Mouse (Mus musculus): ENCODE data around the gene Mks1. TPM values are rescaled to one million over a fixed set of nuclear protein-coding genes. Genes with fewer than 3 reads are reported as not detected.
"Not testable (repeated sequence)": the region's sequence is repeated elsewhere in the genome, so short reads cannot be mapped to it uniquely, and the experiment has no call there.

Gene Mks1
- polyA plus RNA-seq (2012; rRNA removed): 14.6 and 19.2 TPM in 2 replicates

- DNase-seq (ENCODE audit: low spot score): peak; percentile 76
Measured at GRCm38 (mm10) chr11:87852690-87853596, at the start of gene Mks1. TSS of gene Mks1 (plus strand) at chr11:87853215.

GRCm38 (mm10) chr11:87805448-87805847 lies 47.6 kb upstream of the Mks1 start:
- no peak for DNase-seq (ENCODE audit: low spot score)

DNA sequence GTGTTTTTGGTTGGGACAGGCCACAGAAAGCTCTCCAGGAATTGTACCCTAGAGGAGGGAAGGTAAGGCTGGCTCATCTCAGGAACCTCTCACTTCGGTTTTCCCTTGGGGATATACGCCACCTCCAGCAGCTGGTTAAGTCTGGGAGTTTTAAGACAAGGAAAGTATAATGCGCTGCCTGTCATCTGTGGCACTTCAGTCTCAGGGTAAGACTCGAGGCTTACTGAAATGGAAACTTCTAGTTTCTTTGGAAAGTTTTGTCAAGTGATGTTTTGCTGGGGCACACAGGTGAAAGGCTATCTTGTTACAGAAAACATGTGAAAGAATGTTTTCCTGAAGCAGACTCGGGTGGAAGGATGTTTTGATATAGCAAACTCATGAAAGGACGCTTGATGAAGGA lies 45.6 kb upstream of the Mks1 start:
- no peak for DNase-seq (ENCODE audit: low spot score)

- no peak for DNase-seq (ENCODE audit: low spot score)
Measured at GRCm38 (mm10) chr11:87808236-87808635, 44.8 kb upstream of the Mks1 start.

DNA sequence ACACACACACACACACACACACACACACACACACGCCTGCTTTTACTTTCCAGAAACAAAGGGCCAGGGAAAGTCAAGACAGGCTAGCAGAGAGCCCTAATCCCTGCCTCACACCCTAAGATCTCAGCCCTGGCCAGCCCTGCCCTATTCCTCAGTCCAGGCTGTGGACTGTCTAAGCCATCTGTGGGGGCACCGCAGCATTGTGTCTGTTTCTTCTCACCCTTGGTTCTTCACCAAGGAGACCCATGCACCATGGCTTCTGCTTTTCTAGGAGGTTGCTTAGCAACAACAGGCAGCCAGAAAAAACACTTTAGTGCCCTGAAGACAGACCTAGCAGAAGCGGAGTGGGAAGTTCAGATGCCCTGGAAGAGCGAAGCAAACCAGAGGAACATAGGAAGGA lies 41.6 kb upstream of the Mks1 start:
- DNase-seq (ENCODE audit: low spot score): no peak

GRCm38 (mm10) chr11:87814831-87815230 lies 38.2 kb upstream of the Mks1 start:
- DNase-seq (ENCODE audit: low spot score): no peak

DNA sequence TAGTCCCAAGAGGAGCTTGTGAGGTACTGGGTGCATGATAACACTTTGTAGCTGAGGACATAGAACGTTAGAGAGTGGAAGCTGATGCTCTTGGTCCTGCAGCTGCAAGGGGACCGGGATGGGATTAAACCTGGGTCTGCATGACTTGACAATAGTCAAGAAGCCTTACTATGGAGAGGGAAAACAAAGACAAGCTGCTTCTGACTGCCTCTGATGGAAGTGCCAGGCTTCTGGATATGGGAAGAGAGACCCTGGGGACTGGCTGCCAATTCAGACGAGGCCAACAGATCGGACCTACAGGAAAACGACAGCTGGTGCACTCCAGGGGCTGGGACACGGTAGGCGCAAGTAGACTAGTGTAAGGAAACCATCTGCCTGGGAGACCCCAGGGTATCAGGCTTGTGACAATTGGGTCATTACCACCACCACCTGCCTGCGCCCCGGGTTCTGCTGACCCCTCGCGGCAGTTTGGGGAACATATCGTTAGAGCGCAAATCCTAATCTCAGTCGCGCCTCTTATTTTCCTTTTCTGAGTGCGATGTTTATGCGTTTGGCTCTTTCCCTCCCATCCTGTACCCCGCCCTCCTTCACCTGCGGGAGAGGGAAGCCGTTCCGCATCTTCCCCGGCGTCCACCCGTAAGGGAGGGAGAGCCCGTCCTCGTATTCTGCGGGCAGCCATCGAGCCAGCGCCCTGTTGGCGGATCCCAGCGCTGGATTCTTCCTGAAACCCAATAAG lies 36.1 kb upstream of the Mks1 start:
- no peak for DNase-seq (ENCODE audit: low spot score)

DNA sequence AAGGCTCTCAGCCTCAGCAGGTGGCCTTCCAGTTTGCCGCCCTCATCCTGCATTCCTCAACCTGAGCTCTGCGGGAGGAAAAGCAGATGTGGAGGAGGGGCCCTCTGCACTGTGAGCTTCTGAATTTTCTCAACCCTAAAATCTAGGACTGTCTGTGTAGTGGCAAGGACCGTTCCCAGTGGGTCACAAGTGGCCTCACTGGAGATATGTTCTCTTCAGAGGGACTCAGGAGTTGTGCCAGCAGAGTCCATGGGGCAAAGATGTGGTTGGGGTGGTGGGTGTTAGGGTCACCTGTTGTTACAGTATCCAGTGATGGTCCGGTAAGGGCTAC lies 35.6 kb upstream of the Mks1 start:
- DNase-seq (ENCODE audit: low spot score): no peak

GRCm38 (mm10) chr11:87821502-87821901 lies 31.5 kb upstream of the Mks1 start:
- no peak for DNase-seq (ENCODE audit: low spot score)

DNA sequence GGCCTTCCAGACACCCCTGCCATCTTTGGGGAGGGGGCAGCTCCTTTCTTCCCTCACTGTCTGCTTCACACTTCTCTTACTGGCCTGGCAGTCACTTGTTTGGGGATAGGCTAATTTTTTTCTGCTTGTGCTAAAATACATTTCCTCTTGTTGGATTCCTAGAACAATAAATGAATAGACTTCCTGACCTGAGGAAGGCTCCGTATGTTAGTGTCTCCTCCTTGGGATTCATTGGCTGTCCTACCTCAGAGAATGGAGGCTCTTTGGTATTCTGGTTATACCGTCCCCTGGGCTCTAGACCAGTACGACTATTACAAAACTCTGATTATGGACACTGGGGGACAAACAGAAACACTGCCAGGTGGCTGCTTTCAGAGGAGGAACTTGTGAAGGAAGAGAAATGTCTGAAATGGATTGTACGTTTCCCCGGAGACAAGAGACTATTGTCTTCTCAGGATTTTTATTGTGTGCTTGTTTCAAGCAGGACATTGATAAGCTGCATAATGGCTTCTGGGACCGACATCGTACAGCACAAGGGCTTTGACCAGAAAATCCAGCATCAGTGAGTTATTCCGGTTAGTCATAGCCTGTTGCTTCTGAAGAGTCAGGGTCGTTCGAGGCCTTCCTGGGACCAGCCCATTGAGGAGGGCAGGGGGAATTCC lies 24.6 kb upstream of the Mks1 start, which contains the start of gene Lpo:
Lpo (minus strand) TSS at position 51 of the 662 bp plus-strand sequence.
- DNase-seq (ENCODE audit: low spot score): no peak

- no peak for DNase-seq (ENCODE audit: low spot score)
Measured at GRCm38 (mm10) chr11:87840676-87841075, 12.3 kb upstream of the Mks1 start.

DNA sequence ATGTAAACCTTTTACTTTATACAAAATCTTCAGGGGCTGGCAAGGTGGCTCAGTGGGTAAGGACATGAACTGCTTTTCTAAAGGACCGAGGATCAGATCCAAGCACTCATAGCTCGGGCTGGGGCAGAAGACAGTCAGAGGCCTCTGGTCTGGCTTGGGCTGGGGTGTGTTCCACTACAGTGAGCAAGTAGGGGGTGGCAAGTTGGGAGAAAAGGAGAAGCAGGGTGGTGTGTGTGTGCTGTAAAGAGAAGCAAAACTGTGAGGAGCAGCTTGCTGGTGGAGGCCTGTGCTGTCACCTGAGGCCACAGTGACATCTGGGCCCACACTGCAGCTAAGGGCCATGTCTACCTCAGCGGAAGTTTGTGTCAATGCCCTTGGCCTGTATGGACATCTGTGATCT lies 11.6 kb upstream of the Mks1 start:
- no peak for DNase-seq (ENCODE audit: low spot score)

DNA sequence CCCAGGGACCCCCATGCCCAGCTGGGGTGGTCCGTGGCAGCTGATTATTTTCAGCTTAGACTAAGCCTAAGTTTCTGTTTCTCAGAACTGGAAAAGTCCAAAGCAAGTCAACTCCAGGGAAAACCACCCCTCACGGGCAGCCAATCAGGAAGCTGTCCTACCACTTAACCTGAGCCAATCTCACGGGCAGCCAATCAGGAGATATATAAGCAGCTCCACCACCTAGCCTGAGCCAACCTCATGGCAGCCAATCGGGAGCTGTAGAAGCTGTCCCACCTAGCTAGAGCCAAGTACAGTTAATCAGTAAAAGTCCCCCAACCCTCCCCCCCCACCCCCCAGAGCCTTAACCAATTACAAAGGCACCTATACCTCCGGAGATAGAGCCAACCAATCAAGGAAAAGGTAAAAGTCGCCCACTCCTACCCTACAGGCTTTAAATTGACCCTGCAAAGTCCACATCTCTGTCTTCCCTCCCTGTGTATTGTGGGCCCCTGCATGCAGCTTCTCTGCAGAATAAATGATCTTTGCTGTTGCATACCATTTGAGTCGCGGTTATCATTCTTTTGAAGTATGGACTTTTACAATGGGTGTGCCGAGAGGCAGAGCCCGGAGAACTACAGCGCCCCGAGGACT lies 5.9 kb upstream of the Mks1 start:
- DNase-seq (ENCODE audit: low spot score): no peak

DNA sequence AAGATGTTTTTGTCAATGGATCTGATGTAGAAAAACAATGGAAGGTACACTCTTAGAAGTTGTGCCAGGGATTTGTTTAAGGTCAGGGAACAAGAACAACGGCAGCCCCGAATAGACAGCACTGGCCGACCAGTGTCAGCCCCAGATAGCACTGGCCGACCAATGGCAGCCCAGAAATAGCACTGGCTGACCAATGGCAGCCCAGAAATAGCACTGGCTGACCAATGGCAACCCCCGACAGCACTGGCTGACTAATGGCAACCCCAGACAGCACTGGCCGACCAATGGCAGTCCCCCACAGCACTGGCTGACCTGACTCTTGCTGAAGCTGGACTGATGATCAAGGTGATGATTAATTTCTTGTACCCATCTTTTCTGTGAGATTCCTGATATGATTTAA lies 5.1 kb upstream of the Mks1 start:
- DNase-seq (ENCODE audit: low spot score): no peak

DNA sequence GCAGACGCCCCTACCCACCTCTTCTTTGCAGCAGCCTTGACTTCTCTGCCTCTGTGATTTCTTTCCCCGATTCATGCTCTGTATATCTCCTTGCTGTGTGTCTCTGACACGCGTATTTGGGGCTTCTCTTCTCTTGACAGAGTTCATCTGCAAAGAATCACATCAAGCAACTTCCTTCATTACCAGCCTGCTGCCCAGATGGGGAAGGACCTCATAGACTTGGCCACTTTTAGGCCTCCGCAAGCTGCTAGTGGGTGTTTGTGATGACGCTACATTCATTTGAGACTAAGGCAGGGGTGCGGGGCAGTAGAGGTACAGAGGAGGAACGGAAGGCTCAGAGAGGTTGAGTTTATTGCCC lies 561 bp downstream of the Mks1 start:
- no peak for DNase-seq (ENCODE audit: low spot score)

DNA sequence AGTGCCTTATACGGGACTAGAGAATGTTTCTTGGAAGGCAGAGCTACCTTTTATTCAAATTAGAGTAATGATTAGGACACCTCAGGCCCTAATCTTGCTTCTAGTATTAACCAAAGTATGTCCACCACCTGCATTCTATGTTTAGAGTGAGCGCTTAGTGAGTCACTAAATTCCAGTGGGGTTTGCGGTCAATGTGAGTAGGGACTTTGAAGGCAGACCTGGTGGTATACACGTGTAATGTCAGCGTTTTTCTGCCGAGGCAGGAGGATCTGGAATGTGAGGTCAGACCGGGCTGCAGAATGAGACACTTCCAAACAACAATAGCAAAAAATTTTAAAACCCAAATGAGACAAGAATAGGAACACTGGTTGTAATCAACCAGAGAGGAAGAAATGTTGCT lies 1.5 kb downstream of the Mks1 start:
- DNase-seq (ENCODE audit: low spot score): no peak

GRCm38 (mm10) chr11:87859273-87859672 lies 6.3 kb downstream of the Mks1 start:
- DNase-seq (ENCODE audit: low spot score): no peak

DNA sequence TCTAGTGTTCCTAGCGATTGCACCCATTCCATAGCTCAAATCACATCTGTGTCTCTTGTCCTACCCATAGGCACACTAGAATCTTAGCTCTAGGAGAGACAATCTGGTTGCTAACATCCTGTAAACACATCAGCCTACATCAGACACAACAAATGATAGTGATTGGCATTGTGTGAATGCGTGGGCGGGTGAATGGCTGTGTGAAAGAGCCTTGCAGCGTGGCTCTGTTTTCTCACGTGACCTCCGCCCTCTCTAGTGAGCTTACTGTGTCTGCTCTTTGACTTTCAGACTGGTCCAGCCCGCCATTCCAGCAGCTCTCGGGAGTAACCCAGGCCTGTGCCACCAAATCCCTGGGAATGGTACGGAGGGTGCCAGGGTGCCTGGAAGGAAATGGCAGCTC lies 7.4 kb downstream of the Mks1 start:
- DNase-seq (ENCODE audit: low spot score): no peak

GRCm38 (mm10) chr11:87862805-87863204 lies 9.8 kb downstream of the Mks1 start:
- DNase-seq (ENCODE audit: low spot score): no peak

DNA sequence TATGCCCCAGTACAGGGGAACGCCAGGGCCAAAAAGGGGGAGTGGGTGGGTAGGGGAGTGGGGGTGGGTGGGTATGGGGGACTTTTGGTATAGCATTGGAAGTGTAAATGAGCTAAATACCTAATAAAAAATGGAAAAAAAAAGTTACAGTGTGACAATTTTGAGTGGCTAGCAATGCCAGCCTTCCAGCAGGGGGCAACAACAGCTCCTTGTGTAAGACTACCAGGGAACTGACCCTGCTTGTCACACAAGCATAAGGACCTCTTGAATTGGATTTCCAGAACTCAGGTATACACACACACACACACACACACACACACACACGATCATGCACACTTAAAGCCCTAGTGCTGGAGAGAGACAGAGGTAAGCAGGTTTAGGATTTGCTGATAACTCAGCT lies 13.9 kb downstream of the Mks1 start:
- DNase-seq (ENCODE audit: low spot score): not testable (repeated sequence)

GRCm38 (mm10) chr11:87870096-87870495 lies 17.1 kb downstream of the Mks1 start:
- no peak for DNase-seq (ENCODE audit: low spot score)

DNA sequence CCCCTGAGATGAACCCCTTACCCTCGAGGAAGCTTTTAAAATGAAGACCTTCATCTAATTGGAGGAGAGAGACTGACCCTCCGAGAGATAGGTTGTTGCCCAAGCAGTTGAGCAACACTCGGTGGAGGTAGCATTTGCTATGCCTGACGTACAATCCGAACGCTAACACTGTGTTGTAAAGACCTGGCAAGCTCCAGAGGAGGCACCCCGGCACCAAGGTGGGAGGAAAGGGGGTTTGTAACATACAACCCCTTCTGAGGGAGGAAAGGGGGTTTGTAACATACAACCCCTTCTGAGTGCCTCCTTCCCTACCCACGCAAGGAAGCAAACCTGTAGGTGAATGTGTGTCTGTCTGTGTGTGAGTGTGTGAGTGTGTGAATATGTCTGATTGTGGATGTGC lies 18.8 kb downstream of the Mks1 start:
- DNase-seq (ENCODE audit: low spot score): no peak

All from urinary bladder, adult 2 months (tissue).